Mouse (Mus musculus) liver, postnatal 0 days (tissue): ENCODE results near the gene Tulp2.

ENCODE experiments used
- CTCF ChIP-seq: sonication (generic); IDR thresholded peaks from 2 replicates; pipeline ENCODE4 v1.5.1; 2016; ENCODE audit warnings: antibody characterized with exemption, low read depth
- EP300 ChIP-seq: IDR thresholded peaks from 2 replicates; pipeline ENCODE4 v1.6.1; 2016; ENCODE audit warnings: antibody characterized with exemption, low read depth, mild to moderate bottlenecking

DNA sequence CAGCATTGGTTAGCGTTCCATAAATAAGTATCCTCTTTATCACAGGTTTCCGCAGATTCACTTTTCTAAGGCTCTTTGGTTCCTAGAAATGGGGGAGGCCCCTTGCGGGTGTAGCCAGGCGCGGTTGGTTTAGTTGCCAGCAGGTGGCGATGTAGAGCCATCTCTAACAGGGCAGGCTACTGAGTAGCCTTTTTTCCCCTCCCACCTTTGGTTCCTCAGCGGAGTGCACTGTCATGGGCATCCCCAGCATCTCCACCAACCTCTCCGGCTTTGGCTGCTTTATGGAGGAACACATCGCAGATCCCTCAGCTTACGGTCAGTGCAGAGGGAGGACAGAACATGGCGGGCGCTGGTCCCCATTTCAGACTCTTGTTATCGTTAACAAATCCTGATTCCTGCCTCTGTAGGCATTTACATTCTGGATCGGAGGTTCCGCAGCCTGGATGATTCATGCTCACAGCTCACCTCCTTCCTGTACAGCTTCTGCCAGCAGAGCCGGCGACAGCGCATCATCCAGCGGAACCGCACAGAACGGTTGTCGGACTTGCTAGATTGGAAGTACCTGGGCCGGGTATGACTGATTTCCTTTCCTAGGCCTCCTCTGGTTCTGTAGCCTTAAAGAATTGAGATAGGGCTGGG, 30.2 kb upstream of the Tulp2 start:
- TF ChIP-seq EP300 = no peak
- peak; percentile 96 for TF ChIP-seq CTCF
